Mouse (Mus musculus) adrenal gland, adult 2 months (tissue): ENCODE measurements at regions not wholly inside any gene's neighbourhood (a gene's known extent, or its start where the extent isn't known, plus 50 kb on each side); places are given as distances from the start of the nearest gene placed in this dataset.

ENCODE experiments used
- DNase-seq: peaks from one replicate; pipeline ENCODE4 v3.0.0; 2021

DNA sequence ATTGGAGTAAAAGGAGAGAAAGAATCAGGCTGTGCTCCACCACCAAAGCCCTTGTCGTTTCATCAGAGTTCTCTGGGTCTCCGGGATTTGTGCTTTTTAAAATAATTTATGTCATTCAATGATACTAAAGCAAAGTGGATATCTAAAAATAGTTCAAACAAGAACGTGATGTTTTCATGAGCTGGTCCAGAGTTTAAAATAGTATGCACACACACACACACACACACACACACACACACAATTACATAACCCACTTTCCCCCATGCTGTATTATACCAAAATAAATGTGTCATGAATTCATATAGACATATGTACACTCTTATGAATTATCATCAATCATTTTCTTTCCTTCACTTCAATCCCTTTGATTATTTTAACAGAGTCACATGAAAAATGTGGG, 118.5 kb upstream of the Gdnf start:
- no peak for DNase-seq

DNA sequence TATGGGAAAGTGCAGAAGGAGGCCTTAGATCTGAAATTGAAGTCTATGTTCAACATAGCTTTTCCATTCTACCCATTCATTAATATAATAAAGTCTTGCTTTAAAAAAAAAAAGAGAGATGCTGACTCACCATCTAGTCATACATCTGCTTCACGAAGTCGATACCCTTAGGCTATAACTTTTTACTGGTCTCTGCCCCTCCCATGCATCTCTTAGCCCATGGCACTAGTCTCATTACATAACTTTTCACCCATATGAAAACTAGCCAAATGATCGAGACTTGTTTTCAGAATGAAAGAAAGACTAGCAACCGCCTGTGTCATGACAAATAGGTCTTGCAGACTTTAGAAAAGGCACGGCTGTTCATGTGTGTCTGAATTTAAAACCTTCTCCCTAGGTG, 116.6 kb upstream of the Gdnf start:
- DNase-seq: no peak

DNA sequence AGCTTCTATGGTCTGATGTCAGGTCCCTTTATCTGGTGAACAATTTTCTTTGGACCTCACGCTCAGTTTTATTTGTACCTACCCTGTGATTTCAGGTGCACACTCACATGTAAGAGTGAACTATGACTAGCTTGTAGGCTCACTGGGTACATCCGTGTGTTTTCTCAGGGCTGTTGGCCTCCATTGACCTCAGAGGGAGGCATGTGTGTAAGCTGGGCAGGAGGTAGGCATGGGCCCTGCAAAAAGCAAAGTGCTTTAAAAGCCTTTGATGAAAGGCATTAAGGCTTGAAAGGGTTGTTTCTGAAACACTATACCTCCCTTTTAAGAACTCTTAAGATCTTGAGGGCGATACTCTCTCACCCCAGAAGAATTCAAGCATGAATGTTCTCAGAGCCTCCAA, 112.9 kb upstream of the Gdnf start:
- no peak for DNase-seq

DNA sequence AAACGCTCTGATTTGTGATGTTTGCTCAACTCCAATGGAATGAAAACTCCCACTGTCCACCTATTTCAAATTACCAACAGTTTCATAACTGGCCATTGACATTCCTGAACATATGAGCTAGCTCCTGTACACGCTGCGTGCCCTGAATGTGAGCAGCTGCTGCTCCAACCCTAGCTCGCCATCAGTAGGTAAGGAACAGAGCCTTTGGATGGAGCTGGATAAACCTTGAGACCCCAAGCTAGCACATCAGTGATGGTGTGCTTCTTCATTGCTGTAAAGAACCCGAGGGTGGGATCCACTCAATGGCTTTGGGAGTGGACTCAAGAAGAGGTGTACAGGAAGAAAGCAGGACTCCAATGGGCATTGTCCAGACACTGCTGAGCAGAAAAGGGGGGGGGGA, 101.8 kb upstream of the Gdnf start:
- no peak for DNase-seq

DNA sequence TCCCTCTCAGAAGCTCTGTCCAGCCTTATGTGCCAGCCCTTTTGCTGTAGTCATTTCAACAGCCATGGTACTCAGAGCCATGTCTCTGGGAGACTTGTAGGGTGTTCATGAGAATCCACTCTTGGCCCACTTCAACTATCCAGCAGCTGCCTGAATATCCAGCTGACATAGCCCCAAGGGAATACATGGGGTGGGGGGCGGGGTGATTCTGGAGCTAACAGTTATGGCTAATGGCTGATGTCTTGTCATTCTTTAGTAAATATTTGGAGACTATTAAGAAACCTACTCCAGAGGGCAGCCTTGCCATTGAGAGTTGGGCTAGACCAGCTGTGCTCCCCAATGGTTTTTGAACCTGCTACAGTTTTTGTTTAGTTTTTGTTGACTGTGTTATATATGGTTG, 96.0 kb upstream of the Gdnf start:
- no peak for DNase-seq

DNA sequence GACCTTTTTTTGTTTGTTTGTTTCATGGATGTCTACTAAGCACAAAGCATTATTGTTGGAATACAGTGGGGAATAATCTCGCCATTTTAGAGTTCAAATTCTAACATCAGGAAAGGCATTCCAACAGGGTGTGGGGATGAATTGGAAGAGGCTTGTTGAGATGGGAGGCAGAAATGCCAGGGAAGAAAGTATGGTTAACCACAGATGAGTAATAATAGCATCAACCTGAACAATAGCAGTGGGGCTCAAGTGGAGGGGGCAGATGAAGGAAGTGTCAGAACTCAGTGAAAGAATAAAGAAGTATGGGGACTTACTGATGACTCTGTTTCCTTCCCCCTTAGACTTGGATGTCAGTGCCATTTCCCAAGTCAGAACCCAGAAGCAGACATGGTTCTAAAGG, 94.5 kb upstream of the Gdnf start:
- no peak for DNase-seq

DNA sequence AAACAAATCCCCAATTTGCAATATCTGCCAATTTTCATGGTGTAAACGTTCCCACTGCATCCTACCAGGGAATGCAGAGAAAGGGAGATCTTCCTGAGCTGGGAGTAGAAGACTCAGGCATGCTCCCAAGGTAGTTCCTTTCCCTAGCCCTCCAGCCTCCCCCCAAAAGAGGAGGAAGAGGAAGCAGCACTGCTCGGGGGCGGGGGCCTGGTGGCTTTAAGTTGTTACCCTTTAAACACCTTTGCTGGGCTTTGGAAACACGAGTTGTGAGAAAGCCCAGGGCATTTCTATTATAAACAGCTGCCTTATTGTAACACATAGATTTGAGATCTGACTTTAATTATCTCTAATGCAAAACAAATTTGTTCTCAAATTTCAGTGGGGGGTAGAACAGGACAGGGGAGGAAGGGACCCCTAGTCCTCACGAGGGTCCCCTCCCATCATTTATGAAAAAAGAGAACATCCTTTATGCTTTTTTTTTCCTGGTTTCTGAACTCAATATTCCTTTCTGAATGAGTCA, 87.4 kb upstream of the Gdnf start:
- DNase-seq: no peak

DNA sequence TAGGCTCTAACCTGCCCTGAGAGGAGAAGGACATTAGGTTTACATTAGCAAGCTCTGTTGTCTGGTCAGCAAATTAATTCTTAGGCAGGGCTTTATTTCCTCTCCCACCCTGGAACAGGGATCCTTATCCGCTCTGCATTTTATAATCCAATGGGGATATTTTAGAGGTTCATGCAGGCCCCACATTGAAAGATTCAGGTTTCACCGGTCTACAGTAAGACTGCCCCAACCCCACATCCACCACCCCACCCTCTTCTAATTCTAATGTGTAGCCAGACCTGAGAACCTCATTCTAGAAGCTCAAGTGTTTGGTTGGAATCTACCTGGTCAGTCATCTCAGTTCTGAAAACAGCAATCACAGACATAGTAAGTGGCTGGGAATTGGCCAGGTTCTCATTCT, 86.9 kb upstream of the Gdnf start:
- no peak for DNase-seq

DNA sequence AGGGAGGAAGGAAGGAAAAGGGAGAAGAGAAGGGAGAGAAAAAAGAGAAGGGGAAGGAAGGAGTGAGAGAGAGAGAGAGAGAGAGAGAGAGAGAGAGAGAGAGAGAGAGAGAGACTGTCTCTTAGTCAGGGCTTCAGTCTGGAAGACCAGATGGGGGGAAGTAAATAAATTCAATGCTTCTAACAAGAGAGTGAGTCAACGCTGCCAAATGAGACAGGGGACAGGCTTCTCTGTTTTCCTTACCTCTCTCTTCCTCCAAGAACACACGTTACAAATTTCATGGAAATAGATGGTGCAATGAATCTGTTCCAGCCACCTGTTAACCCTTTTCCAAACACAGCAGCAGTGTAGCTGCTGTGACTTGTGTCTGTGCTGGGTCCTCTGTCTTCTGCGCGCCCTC, 85.1 kb upstream of the Gdnf start:
- no peak for DNase-seq

DNA sequence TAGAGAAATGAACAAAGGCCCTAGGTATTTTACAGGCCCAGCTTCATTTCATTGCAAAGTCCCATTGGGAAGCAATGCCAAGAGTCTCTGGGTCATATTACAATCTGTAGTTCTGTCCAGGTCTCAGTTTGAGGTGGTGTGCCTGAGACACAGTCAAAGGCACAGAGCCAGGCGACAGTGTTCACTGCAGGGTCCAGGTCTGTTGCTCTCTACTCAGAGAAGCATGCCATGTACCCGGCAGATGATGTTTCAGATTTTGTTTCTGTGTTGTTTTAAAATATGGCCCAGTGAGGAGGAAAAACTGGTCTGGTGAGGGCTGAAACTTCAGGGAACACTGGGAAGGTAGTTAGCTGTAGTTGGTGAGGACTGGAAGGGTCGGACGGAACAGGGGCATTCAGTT, 63.1 kb upstream of the Gdnf start:
- no peak for DNase-seq

DNA sequence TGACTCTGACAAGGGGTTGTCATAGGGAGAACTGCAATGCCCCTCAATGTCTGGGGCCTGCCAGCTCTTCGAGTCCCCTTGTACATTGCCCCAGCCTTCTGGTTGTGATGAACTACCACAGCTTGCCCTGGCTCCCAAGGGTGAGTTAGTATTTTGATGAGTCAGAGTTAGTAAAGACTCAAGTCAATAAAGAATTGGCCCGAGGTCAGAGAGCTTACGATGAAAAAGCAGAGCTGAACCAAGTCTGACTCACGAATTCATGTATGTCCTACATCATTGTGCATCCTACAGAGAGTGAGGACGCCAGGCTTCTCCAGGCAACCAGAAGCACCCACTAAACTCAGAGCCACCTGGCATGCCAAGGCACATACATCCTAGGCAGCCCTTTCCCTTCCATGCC, 60.2 kb upstream of the Gdnf start:
- DNase-seq: no peak
